In the genomic region with DNA sequence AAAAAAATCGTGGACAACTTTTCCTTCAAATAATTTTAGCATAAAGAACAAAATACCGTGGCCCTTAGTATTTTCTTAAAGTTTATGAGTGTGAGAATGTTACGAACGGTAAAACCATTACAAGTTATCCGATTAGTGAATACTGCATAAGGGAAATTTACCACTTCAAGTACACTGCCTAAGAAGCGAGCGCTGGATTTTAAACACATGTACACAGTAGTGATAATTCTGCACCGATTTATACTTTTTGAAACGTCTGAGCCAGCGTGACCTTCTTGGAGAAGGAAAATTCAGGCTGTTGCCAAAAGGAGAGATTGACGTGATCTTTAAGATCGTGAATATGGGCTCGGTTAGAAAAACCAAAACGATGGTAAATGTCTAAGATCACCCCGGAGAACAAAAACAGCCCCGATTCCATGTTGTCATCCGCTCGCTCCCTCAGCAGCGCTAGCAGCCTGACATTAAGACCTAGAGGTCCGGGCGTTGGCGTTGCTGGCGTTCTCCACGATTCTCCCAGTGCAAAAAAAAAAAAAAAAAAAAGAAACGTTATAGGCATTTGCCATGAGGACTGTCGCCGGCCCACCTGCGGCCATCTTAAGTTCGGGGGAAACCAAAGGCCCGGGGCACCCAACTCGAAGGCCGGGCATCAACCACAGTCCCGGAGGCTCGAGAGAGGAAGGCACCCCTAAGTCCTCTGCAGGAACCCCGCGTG, we compare ENCODE assay signal across 8 mouse cellular contexts. TPM values are rescaled to one million over a fixed set of nuclear protein-coding genes. Genes with fewer than 3 reads are reported as not detected.
DNase-seq lines count a peak whose midpoint lies in the region; ATAC-seq lines count a peak whose summit lies in the region.

No protein-coding gene starts in this region.

- H3K4me2 ChIP-seq in neural tube, embryonic 11.5 days (ENCODE audit: low read depth): peak overlapping the region; percentile 48
- peak overlapping the region; percentile 84 for H3K4me2 ChIP-seq in hindbrain, embryonic 14.5 days (replicated peaks)
- peak overlapping the region; percentile 71 for H3K4me2 ChIP-seq in midbrain, embryonic 14.5 days (ENCODE audit: low read length)

- 2% methylated on average over 36 of the region's 36 CpGs for WGBS in neural tube, embryonic 11.5 days
- WGBS in hindbrain, embryonic 14.5 days: 2% methylated on average over 36 of the region's 36 CpGs
- under 1% methylated on average over 36 of the region's 36 CpGs for WGBS in midbrain, embryonic 14.5 days

- no peak for DNase-seq in neural tube, embryonic 11.5 days (ENCODE audit: low spot score)
- no peak for DNase-seq in neural tube, embryonic 10.5 days (ENCODE audit: extremely low spot score, low spot score)
- DNase-seq in c-Kit-positive CD71-negative TER-119-negative erythroid progenitor cells, embryonic 14.5 days (ENCODE audit: low read depth): peak; percentile 44
- peak; percentile 30 for DNase-seq in hindbrain, embryonic 14.5 days (ENCODE audit: low spot score)
- no peak for DNase-seq in midbrain, embryonic 14.5 days
- DNase-seq in adrenal gland, postnatal 25 days: no peak
- DNase-seq in kidney, adult 18-20 months: no peak
- DNase-seq in layer of hippocampus, adult 9-10 months (ENCODE audit: low spot score): no peak

- H3K9me3 ChIP-seq in neural tube, embryonic 11.5 days (ENCODE audit: control insufficient read depth, low read length): no peaks in the 10 kb centered on the region
- no peaks in the 10 kb centered on the region for H3K9me3 ChIP-seq in hindbrain, embryonic 14.5 days (ENCODE audit: control insufficient read depth, low read length)
- no peaks in the 10 kb centered on the region for H3K9me3 ChIP-seq in midbrain, embryonic 14.5 days (ENCODE audit: control insufficient read depth, low read length)

- H3K27ac ChIP-seq in neural tube, embryonic 11.5 days (ENCODE audit: low read depth, low read length): peak overlapping the region; percentile 96
- peak overlapping the region; percentile 99 for H3K27ac ChIP-seq in hindbrain, embryonic 14.5 days
- H3K27ac ChIP-seq in midbrain, embryonic 14.5 days (replicated peaks; ENCODE audit: low read depth, low read length): peak overlapping the region; percentile 98

- no peaks in the 10 kb centered on the region for H3K36me3 ChIP-seq in neural tube, embryonic 11.5 days (ENCODE audit: control insufficient read depth, insufficient read depth, low read length)
- H3K36me3 ChIP-seq in hindbrain, embryonic 14.5 days (replicated peaks; ENCODE audit: control insufficient read depth, insufficient read depth): no peaks in the 10 kb centered on the region; the same call in 1 of the 2 replicates
- no peaks in the 10 kb centered on the region; the same call in 1 of the 2 replicates for H3K36me3 ChIP-seq in midbrain, embryonic 14.5 days (ENCODE audit: control insufficient read depth, insufficient read depth, low read length)

- peak overlapping the region; percentile 67 for H3K4me3 ChIP-seq in neural tube, embryonic 11.5 days (ENCODE audit: low read depth, low read length)
- H3K4me3 ChIP-seq in hindbrain, embryonic 14.5 days (replicated peaks; ENCODE audit: low read length): peak overlapping the region; percentile 60
- H3K4me3 ChIP-seq in midbrain, embryonic 14.5 days (replicated peaks; ENCODE audit: low read depth, low read length): peak overlapping the region; percentile 69

- ATAC-seq in neural tube, embryonic 11.5 days (ENCODE audit: insufficient read depth, low FRiP score, low TSS enrichment): peak; percentile 73; the same call in 1 of the 2 replicates
- peak; percentile 72 for ATAC-seq in hindbrain, embryonic 14.5 days (ENCODE audit: low FRiP score)
- no peak; the same call in 1 of the 2 replicates for ATAC-seq in midbrain, embryonic 14.5 days (ENCODE audit: low FRiP score, low TSS enrichment)

- peaks cover 6% of the 10 kb centered on the region for H3K4me1 ChIP-seq in neural tube, embryonic 11.5 days (ENCODE audit: control insufficient read depth, insufficient read depth, low read length)
- H3K4me1 ChIP-seq in hindbrain, embryonic 14.5 days (replicated peaks; ENCODE audit: control insufficient read depth, insufficient read depth, low read length): peaks cover 35% of the 10 kb centered on the region
- H3K4me1 ChIP-seq in midbrain, embryonic 14.5 days (ENCODE audit: control insufficient read depth, insufficient read depth, low read length): peaks cover 22% of the 10 kb centered on the region

- H3K27me3 ChIP-seq in neural tube, embryonic 11.5 days (ENCODE audit: control insufficient read depth, insufficient read depth, low read length): no peaks in the 10 kb centered on the region
- no peaks in the 10 kb centered on the region for H3K27me3 ChIP-seq in hindbrain, embryonic 14.5 days (ENCODE audit: control insufficient read depth, insufficient read depth, low read length)
- no peaks in the 10 kb centered on the region for H3K27me3 ChIP-seq in midbrain, embryonic 14.5 days (ENCODE audit: control insufficient read depth, insufficient read depth, low read length)

- H3K9ac ChIP-seq in neural tube, embryonic 11.5 days (ENCODE audit: low read length): peak overlapping the region; percentile 89
- peak overlapping the region; percentile 77 for H3K9ac ChIP-seq in hindbrain, embryonic 14.5 days
- H3K9ac ChIP-seq in midbrain, embryonic 14.5 days (replicated peaks; ENCODE audit: low read length): peak overlapping the region; percentile 74

RNA-seq across cellular contexts. Expression of a gene that starts 0.8 kb away (rescaled TPM):
- polyA plus RNA-seq in neural tube, embryonic 11.5 days (2014; fragmentation: Nextera tagmentation; extraction: Ambion mirVana): 82.7 and 90.6 TPM in 2 replicates
- 74.3 and 77.9 TPM in 2 replicates for polyA plus RNA-seq in hindbrain, embryonic 14.5 days (2014; fragmentation: Nextera tagmentation; extraction: Ambion mirVana)
- polyA plus RNA-seq in midbrain, embryonic 14.5 days (2014; fragmentation: Nextera tagmentation; extraction: Ambion mirVana): 85.6 and 89.9 TPM in 2 replicates
- 82.5 and 90.5 TPM in 2 replicates for total RNA-seq in adrenal gland, postnatal 25 days (2021)

Comparison
In these comparisons a context has a peak if more than half of its experiments do, and no peak if none do; other contexts are left out.
1. DNase-seq: peak in c-Kit-positive CD71-negative TER-119-negative erythroid progenitor cells, embryonic 14.5 days (single experiment) and hindbrain, embryonic 14.5 days (single experiment); none in neural tube, embryonic 11.5 days (single experiment), neural tube, embryonic 10.5 days (single experiment), midbrain, embryonic 14.5 days (single experiment), adrenal gland, postnatal 25 days (single experiment), kidney, adult 18-20 months (single experiment) and layer of hippocampus, adult 9-10 months (single experiment).
2. Peak in every context shown above with its lines, with median percentiles within 50 percentile points of each other: H3K27ac ChIP-seq, H3K4me2 ChIP-seq, H3K4me3 ChIP-seq and H3K9ac ChIP-seq.